Mouse (Mus musculus) hindbrain, embryonic 11.5 days (tissue): Measurements from ENCODE around the gene Ssu72. TPM values are rescaled to one million over a fixed set of nuclear protein-coding genes. Genes with fewer than 3 reads are reported as not detected.

ENCODE experiments used
- ATAC-seq: fragments of 200-750 bp; cut with Nextera tagmentation; 2 replicates; pipeline ENCODE4 v1.8.0; 2017; ENCODE audit warnings: mild to moderate bottlenecking, moderate TSS enrichment, moderate library complexity; ENCODE audit not compliant: low FRiP score
- DNase-seq: peaks from one replicate; pipeline ENCODE4 v3.0.0-alpha.2; 2015; ENCODE audit warnings: low spot score
- H3K27ac ChIP-seq: fragments of 300-500 bp; sonication (generic); 2 replicates; pipeline ENCODE4 v1.5.1; 2014; ENCODE audit warnings: mild to moderate bottlenecking, low read depth, low read length
- H3K27me3 ChIP-seq: fragments of 300-500 bp; sonication (generic); 2 replicates; pipeline ENCODE4 v1.6.1; 2014; ENCODE audit warnings: mild to moderate bottlenecking, low read length, moderate library complexity, mixed read lengths; ENCODE audit not compliant: control insufficient read depth, insufficient read depth
- H3K36me3 ChIP-seq: fragments of 300-500 bp; sonication (generic); 2 replicates; pipeline ENCODE4 v1.6.1; 2014; ENCODE audit warnings: mild to moderate bottlenecking, low read length, moderate library complexity, mixed read lengths; ENCODE audit not compliant: control insufficient read depth, insufficient read depth
- H3K4me1 ChIP-seq: fragments of 300-500 bp; sonication (generic); replicated peaks from 2 replicates; pipeline ENCODE4 v1.6.1; 2014; ENCODE audit warnings: low read length, mixed read lengths; ENCODE audit not compliant: control insufficient read depth, insufficient read depth
- H3K4me2 ChIP-seq: fragments of 300-500 bp; sonication (generic); replicated peaks from 2 replicates; pipeline ENCODE4 v1.6.1; 2014; ENCODE audit warnings: mild to moderate bottlenecking, low read depth, low read length
- H3K4me3 ChIP-seq: fragments of 300-500 bp; sonication (generic); 2 replicates; pipeline ENCODE4 v1.5.1; 2014; ENCODE audit warnings: low read depth, low read length
- H3K9ac ChIP-seq: fragments of 300-500 bp; sonication (generic); 2 replicates; pipeline ENCODE4 v1.6.1; 2014; ENCODE audit warnings: low read depth, low read length
- H3K9me3 ChIP-seq: fragments of 300-500 bp; sonication (generic); 2 replicates; pipeline ENCODE4 v1.6.1; 2016; ENCODE audit warnings: low read length; ENCODE audit not compliant: control insufficient read depth
- WGBS: fragments of 180-500 bp; shearing (Covaris S2); extraction: QIAGEN DNeasy Blood & Tissue Kit; methylation state at CpG from one replicate; pipeline ENCODE4 v1.1.7; 2014; 5-methylcytosine and 5-hydroxymethylcytosine counted together
- polyA plus RNA-seq: library from polyadenylated mRNA; unstranded; fragments of >200 nt; fragmentation: Nextera tagmentation; extraction: Ambion mirVana; gene quantifications from 2 replicates; pipeline ENCODE4 v1.2.1, GENCODE M21; 2014

Gene Ssu72
- polyA plus RNA-seq, 1 experiment from 2014 or later = 165 TPM

DNA sequence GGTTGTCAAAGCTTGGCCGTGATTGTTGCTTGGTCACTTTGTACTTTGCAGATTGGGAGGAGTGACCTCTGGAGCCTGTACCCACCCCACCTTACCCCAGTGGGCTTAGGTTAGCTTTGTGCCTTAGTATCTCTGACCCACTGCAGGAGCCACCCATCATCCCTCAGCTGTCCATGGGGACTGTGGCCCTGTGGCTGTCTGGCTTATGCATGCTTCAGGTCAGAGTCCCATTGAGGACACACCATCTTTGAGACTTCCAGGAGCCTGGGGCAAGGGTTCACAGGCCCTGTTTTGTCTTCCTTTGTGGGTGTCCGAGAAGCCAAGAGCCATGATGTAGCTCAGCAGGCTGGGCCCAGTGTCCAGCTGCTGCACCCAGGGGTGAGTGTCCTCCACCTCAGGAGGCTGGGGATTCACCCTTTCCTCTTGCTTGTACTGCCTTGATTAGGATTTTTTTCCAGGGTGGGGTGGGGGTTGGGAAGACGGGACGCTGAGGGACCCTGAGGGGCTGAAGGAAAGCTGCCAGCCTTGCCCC is 9.0 kb upstream of the Ssu72 start:
- H3K4me3 ChIP-seq = peak overlapping the region; percentile 67; the same call in 1 of the 2 replicates
- H3K36me3 ChIP-seq = no peaks in the 10 kb centered on the region
- ATAC-seq (no peak), DNase-seq (no peak)
- H3K27me3 ChIP-seq = peaks cover 12% of the 10 kb centered on the region
- H3K9me3 ChIP-seq = no peaks in the 10 kb centered on the region
- H3K9ac ChIP-seq = no peak overlapping the region
- peak overlapping the region; percentile 93 for H3K4me2 ChIP-seq
- WGBS = 84% methylated on average over 4 of the region's 4 CpGs
- H3K27ac ChIP-seq = no peak overlapping the region
- no peaks in the 10 kb centered on the region; the same call in 1 of the 2 replicates for H3K4me1 ChIP-seq

DNA sequence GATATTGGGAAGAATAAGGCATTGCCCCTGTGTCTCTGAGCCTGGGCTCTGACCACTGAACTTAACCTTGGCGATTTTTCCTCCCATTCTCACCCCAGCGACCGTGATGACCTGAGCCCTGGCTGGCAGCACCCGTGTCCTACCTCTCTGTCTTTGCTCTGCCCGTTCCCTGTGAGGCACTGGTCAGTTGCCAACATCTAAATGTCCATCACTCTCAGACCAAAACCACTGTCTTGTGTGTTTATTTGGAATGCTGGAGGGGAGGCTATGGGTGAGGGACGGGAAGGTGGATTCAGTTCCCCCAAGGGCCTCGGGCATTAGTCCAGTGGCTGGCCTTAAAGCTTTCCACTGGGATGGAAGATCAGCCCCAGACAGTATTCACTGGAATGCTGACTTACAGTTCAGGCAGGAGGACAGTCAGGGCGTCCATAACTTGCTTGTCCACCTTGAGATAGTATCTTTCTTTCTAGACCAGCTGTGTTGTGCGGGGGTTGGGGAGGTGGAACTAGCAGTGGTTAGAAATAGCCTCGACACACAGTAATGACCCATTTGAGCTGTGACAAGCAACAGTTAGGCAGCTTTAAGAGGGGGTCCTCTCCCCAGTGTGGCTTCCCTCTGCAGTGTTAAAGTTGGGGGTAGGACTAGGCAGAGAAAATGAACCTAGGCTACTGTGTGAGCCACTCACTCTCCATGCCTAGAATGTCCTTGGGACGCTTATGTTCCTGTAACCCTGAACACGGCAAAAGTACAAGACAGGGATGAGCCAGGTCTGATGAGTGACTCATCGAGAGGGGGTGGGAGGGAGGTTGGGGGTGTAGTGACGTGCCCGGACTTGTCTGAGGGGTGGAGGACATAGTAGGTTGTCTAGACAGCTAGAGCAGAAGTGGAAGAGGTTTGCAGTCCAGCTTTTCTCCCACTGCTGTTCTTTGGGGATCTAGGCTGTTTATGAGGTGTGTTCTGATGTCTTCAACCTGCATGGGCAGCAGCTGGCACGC is 8.0 kb upstream of the Ssu72 start:
- Histone ChIP-seq H3K27ac (no peak overlapping the region), H3K9ac (no peak overlapping the region), H3K4me3 (no peak overlapping the region), H3K4me1 (no peaks in the 10 kb centered on the region; the same call in 1 of the 2 replicates), H3K9me3 (no peaks in the 10 kb centered on the region), H3K4me2 (no peak overlapping the region), H3K36me3 (no peaks in the 10 kb centered on the region), H3K27me3 (peaks cover 12% of the 10 kb centered on the region)
- ATAC-seq (no peak), DNase-seq (no peak)
- WGBS = 75% methylated on average over 16 of the region's 16 CpGs

DNA sequence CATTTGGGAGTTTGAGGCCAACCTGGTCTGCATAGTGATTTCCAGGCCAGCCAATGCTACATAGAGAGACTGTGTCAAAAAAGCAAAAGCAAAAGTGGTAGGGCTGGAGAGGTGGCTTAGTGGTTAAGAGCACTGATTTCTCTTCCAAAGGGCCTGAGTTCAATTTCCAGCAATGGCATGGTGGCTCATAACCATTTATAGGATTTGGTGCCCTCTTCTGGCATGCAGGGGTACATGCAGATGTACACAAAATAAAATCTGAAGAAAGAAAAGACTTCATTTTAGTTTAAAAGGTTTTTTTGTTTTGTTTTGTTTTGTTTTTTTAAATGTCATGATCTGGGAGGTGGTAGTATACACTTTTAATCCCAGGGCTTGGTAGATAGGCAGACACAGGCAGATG is 4.2 kb upstream of the Ssu72 start:
- peaks cover 5% of the 10 kb centered on the region for H3K27me3 ChIP-seq
- H3K4me1 ChIP-seq = no peaks in the 10 kb centered on the region
- no peak overlapping the region for H3K4me3 ChIP-seq
- no peak overlapping the region for H3K9ac ChIP-seq
- no peaks in the 10 kb centered on the region for H3K9me3 ChIP-seq
- DNase-seq = peak; percentile 38
- no peaks in the 10 kb centered on the region for H3K36me3 ChIP-seq
- no peak overlapping the region for H3K4me2 ChIP-seq
- ATAC-seq = no peak
- H3K27ac ChIP-seq = no peak overlapping the region

DNA sequence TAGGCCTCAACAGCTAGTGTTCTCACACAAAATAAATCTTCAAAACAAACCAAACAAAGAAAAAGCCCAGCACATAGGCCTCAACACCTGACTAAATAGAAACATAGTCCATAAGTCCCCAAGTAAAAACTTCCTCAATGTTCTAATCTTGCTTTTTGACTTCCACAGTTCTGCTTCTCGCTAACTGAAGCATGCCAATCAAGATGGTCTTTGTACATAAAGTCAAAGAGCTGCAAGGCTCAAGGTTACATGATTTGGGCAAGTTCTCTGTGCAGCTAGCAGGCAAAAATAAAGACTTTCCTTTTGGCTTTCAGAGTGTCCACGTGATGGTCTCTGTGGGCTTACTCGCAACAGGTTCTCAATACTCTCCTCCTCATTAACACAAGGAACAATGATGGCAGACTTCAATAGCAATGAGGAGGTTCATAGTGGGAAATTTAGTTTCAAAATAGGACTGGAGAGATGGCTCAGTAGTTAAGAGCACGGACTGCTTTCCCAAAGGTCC is 1.1 kb upstream of the Ssu72 start:
- H3K4me3 ChIP-seq = no peak overlapping the region
- WGBS = 97% methylated on average over 4 of the region's 4 CpGs
- H3K36me3 ChIP-seq = no peaks in the 10 kb centered on the region
- no peak overlapping the region for H3K27ac ChIP-seq
- no peaks in the 10 kb centered on the region for H3K27me3 ChIP-seq
- H3K4me2 ChIP-seq = no peak overlapping the region
- peaks cover 2% of the 10 kb centered on the region; the same call in 1 of the 2 replicates for H3K4me1 ChIP-seq
- H3K9me3 ChIP-seq = no peaks in the 10 kb centered on the region
- ATAC-seq = no peak
- no peak for DNase-seq
- H3K9ac ChIP-seq = no peak overlapping the region

DNA sequence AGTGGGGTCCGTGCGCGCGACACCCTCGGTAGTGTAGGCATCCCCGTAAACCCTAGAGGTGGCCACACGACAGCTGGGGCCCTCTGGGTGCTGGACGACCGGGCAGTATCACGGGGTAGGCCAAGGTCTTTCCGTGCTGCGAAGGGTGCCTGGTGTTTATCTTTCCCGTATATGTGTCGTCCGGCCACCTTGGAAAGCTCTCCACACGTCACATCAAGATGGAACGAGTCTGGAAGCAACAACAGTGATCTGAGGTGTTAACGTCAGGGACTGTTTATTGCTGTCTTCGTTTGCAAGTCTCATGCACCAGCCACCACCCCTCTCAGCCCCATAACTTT is 961 bp downstream of the Ssu72 start:
- WGBS = 1% methylated on average over 19 of the region's 19 CpGs
- peak overlapping the region; percentile 62 for H3K4me2 ChIP-seq

DNA sequence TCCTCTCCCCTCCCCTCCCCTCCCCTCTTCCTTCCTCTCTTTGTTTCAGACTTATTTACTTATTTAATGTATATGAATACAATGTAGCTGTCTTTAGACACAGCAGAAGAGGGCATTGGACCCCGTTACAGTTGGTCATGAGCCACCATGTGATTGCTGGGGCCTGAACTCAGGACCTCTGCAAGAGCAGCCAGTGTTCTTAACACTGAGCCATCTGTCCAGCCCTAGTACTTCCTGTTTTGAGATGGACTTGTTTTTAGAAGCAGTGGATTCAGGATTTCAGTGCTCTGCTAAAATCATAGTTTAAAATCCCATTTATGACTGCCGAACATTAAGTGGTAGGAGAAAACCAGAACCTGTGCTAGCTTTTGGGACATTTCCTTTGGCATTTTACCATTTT is 4.0 kb downstream of the Ssu72 start:
- Histone ChIP-seq H3K4me2 (no peak overlapping the region), H3K9ac (no peak overlapping the region), H3K27ac (no peak overlapping the region), H3K4me1 (peaks cover 2% of the 10 kb centered on the region; the same call in 1 of the 2 replicates), H3K9me3 (no peaks in the 10 kb centered on the region), H3K27me3 (no peaks in the 10 kb centered on the region), H3K36me3 (no peaks in the 10 kb centered on the region), H3K4me3 (no peak overlapping the region)
- no peak for ATAC-seq
- DNase-seq = no peak
- WGBS = 78% methylated on average over 2 of the region's 2 CpGs

More for the DNA sequence above, 961 bp downstream of the Ssu72 start:
- no peaks in the 10 kb centered on the region for H3K27me3 ChIP-seq
- H3K36me3 ChIP-seq = no peaks in the 10 kb centered on the region
- ATAC-seq = no peak
- no peaks in the 10 kb centered on the region for H3K9me3 ChIP-seq
- H3K9ac ChIP-seq = peak overlapping the region; percentile 92
- peak overlapping the region; percentile 92 for H3K27ac ChIP-seq
- H3K4me1 ChIP-seq = peaks cover 2% of the 10 kb centered on the region; the same call in 1 of the 2 replicates
- no peak for DNase-seq
- peak overlapping the region; percentile 97 for H3K4me3 ChIP-seq

DNA sequence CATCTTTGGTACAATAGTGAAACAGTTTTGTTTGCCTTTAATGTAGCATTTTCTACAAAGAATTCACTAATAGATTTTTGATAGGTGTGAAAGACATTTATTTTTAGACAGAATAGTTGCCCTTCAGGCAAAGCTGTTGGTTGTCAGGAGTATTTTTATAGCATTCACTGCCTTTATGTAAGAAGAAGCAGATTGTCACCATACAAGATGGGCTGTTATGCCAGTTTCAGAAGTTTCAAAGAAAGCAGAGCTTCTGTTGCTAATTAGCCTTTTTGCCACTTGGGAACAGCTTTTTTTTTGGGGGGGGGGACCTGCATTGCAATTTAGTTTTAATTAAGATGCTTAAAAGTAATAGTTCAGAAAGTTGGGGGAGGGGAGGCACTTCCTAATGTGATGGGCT is 4.4 kb downstream of the Ssu72 start:
- Histone ChIP-seq H3K36me3 (no peaks in the 10 kb centered on the region), H3K4me3 (no peak overlapping the region), H3K27ac (no peak overlapping the region), H3K9ac (no peak overlapping the region), H3K9me3 (no peaks in the 10 kb centered on the region), H3K4me1 (peaks cover 2% of the 10 kb centered on the region; the same call in 1 of the 2 replicates), H3K27me3 (no peaks in the 10 kb centered on the region), H3K4me2 (no peak overlapping the region)
- DNase-seq (no peak), ATAC-seq (no peak)

DNA sequence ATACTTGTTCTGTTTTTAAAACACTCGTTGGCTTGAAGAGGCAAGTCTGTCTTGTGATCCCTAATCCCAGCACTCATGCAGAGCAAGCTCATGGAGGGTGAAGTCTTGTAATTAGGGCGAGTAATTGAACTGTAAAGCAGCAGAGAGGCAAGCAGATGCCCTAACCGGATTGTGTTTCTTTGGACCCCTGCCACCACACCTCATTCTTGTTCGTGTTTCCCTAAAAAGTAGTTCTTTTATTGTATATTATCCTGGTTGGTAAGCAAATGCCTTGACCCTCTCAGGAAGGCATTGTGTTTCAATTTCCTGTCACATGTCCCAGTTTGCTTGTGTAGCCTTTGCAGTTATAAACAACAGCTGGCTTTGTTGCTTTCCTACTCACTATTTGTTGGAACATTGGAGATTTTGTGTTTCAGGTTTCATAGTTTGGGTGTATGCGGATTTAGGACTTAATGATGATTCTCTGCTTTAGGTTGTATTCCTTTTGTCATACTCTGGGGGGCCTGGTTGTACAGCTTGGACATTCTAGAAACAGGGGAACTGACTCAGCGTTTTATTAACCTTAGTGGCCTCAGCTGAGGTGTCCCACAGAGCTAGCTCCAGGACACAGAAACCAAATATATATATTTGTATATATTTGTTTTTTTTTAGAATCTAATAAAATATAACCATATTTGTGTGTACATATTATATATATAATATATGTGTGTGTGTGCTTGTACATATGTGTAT is 6.1 kb downstream of the Ssu72 start:
- Histone ChIP-seq H3K4me1 (peaks cover 2% of the 10 kb centered on the region; the same call in 1 of the 2 replicates), H3K9me3 (no peaks in the 10 kb centered on the region), H3K36me3 (0 out of 2 replicates have a peak, but pooled peaks cover under 1% of the 10 kb centered on the region), H3K4me3 (no peak overlapping the region), H3K9ac (no peak overlapping the region), H3K27me3 (no peaks in the 10 kb centered on the region), H3K4me2 (no peak overlapping the region), H3K27ac (no peak overlapping the region)
- DNase-seq (no peak), ATAC-seq (no peak)
- 77% methylated on average over 6 of the region's 6 CpGs for WGBS
